Mouse (Mus musculus) lung, embryonic 16.5 days (tissue): ENCODE results near the gene Aknad1. TPM values are rescaled to one million over a fixed set of nuclear protein-coding genes. Genes with fewer than 3 reads are reported as not detected.

Experiments
- ATAC-seq: fragments of 200-750 bp; cut with Nextera tagmentation; 2 replicates; pipeline ENCODE4 v1.8.0; 2017; ENCODE audit warnings: low read depth, mild to moderate bottlenecking, moderate library complexity
- H3K27ac ChIP-seq: fragments of 300-500 bp; sonication (generic); 2 replicates; pipeline ENCODE4 v1.5.1; 2014; ENCODE audit warnings: mild to moderate bottlenecking, control low read depth, low read length
- H3K27me3 ChIP-seq: fragments of 300-500 bp; sonication (generic); 2 replicates; pipeline ENCODE4 v1.6.1; 2014; ENCODE audit warnings: low read depth, low read length, mixed read lengths; ENCODE audit not compliant: control insufficient read depth, insufficient read depth
- H3K36me3 ChIP-seq: fragments of 300-500 bp; sonication (generic); 2 replicates; pipeline ENCODE4 v1.6.1; 2014; ENCODE audit warnings: low read length; ENCODE audit not compliant: control insufficient read depth, insufficient read depth
- H3K4me1 ChIP-seq: fragments of 300-500 bp; sonication (generic); replicated peaks from 2 replicates; pipeline ENCODE4 v1.6.1; 2014; ENCODE audit warnings: low read length, mixed read lengths; ENCODE audit not compliant: control insufficient read depth, insufficient read depth
- H3K4me2 ChIP-seq: fragments of 300-500 bp; sonication (generic); 2 replicates; pipeline ENCODE4 v1.6.1; 2014; ENCODE audit warnings: low read depth, low read length, control low read depth
- H3K4me3 ChIP-seq: fragments of 300-500 bp; sonication (generic); 2 replicates; pipeline ENCODE4 v1.5.1; 2014; ENCODE audit warnings: mild to moderate bottlenecking, low read length, control low read depth
- H3K9ac ChIP-seq: fragments of 300-500 bp; sonication (generic); 2 replicates; pipeline ENCODE4 v1.6.1; 2014; ENCODE audit warnings: low read length, control low read depth
- H3K9me3 ChIP-seq: fragments of 300-500 bp; sonication (generic); 2 replicates; pipeline ENCODE4 v1.6.1; 2016; ENCODE audit warnings: low read length; ENCODE audit not compliant: control insufficient read depth
- WGBS: fragments of 180-500 bp; shearing (Covaris S2); extraction: QIAGEN DNeasy Blood & Tissue Kit; methylation state at CpG from one replicate; pipeline ENCODE4 v1.1.7; 2014; 5-methylcytosine and 5-hydroxymethylcytosine counted together
- polyA plus RNA-seq: library from polyadenylated mRNA; unstranded; fragments of >200 nt; fragmentation: Nextera tagmentation; extraction: Ambion mirVana; gene quantifications from 2 replicates; pipeline ENCODE4 v1.2.1, GENCODE M21; 2015

The Aknad1 gene
- polyA plus RNA-seq, 1 experiment from 2014 or later, result not detected

DNA sequence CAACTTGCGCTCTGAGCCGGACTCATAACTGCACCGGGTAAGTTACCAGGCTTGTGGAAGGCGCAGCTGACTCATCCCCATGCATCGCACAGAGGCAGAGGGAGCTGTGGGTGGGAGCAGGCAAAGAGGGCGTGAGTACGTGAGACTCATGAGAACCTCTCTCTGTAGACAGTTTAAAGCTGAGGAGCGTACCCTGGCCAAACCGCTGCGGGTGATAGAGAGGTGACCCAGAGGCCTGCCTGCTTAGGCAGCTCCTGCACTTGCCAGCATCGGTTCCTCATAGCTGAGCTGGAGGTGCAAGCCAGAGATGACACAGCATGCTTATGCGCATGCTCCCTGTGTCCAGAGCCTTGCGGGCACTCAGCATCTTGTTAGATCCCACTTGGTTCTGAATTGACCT lies 32.8 kb downstream of the Aknad1 start:
- WGBS, result 79% methylated on average over 13 of the region's 13 CpGs
- ATAC-seq, result no peak
- Histone ChIP-seq H3K4me3 (no peak overlapping the region), H3K9me3 (no peaks in the 10 kb centered on the region), H3K4me1 (peaks cover 18% of the 10 kb centered on the region), H3K9ac (no peak overlapping the region; the same call in 1 of the 2 replicates), H3K36me3 (no peaks in the 10 kb centered on the region), H3K27ac (no peak overlapping the region), H3K4me2 (no peak overlapping the region), H3K27me3 (no peaks in the 10 kb centered on the region; the same call in 1 of the 2 replicates)

DNA sequence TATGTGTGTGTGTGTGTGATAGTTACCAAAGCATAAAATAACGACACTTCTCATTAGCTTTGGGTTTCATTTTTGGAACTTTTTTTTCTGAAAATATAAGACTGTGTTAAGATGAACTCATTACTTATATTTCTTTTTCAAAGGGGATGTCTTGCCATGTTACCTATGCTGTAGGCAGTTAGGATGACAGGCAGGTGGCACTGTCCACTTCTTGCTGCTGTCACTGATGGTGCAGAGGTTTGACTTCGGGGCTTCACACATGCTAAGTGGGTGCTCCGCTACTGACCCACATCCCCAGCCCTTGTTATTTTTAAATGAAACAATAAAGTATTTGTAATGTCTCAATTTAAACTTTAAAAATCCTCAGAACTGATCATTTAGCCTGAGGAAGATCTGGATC lies 33.4 kb downstream of the Aknad1 start:
- no peak for ATAC-seq
- Histone ChIP-seq H3K9ac (no peak overlapping the region), H3K9me3 (no peaks in the 10 kb centered on the region), H3K36me3 (no peaks in the 10 kb centered on the region), H3K4me3 (no peak overlapping the region), H3K27ac (no peak overlapping the region), H3K4me2 (no peak overlapping the region), H3K27me3 (no peaks in the 10 kb centered on the region; the same call in 1 of the 2 replicates), H3K4me1 (peaks cover 13% of the 10 kb centered on the region)
- WGBS, result 84% methylated on average over 3 of the region's 3 CpGs

GRCm38 (mm10) chr3:108778761-108779540 lies 39.5 kb downstream of the Aknad1 start:
- H3K4me1 ChIP-seq, result peaks cover 12% of the 10 kb centered on the region
- no peak overlapping the region for H3K4me3 ChIP-seq
- H3K27ac ChIP-seq, result no peak overlapping the region
- no peaks in the 10 kb centered on the region for H3K36me3 ChIP-seq
- no peaks in the 10 kb centered on the region; the same call in 1 of the 2 replicates for H3K27me3 ChIP-seq
- no peak overlapping the region for H3K4me2 ChIP-seq
- no peaks in the 10 kb centered on the region for H3K9me3 ChIP-seq
- ATAC-seq, result no peak
- no peak overlapping the region for H3K9ac ChIP-seq
- 69% methylated on average over 4 of the region's 4 CpGs for WGBS

- Histone ChIP-seq H3K27me3 (no peaks in the 10 kb centered on the region), H3K4me1 (peaks cover 12% of the 10 kb centered on the region), H3K4me2 (no peak overlapping the region), H3K9me3 (peaks cover 4% of the 10 kb centered on the region), H3K27ac (no peak overlapping the region; the same call in 1 of the 2 replicates), H3K4me3 (no peak overlapping the region), H3K9ac (no peak overlapping the region), H3K36me3 (0 out of 2 replicates have a peak, but pooled peaks cover 2% of the 10 kb centered on the region)
- ATAC-seq, result peak; percentile 63
- WGBS, result 61% methylated on average over 10 of the region's 10 CpGs
These were observed 41.9 kb downstream of the Aknad1 start for GRCm38 (mm10) chr3:108781238-108781883.

GRCm38 (mm10) chr3:108781884-108782270 lies 42.4 kb downstream of the Aknad1 start:
- WGBS, result 70% methylated on average over 5 of the region's 5 CpGs
- peaks cover 12% of the 10 kb centered on the region for H3K4me1 ChIP-seq
- no peak for ATAC-seq
- H3K36me3 ChIP-seq, result 0 out of 2 replicates have a peak, but pooled peaks cover 2% of the 10 kb centered on the region
- no peaks in the 10 kb centered on the region for H3K27me3 ChIP-seq
- no peak overlapping the region for H3K4me3 ChIP-seq
- no peak overlapping the region for H3K27ac ChIP-seq
- peaks cover 4% of the 10 kb centered on the region for H3K9me3 ChIP-seq
- H3K4me2 ChIP-seq, result no peak overlapping the region
- H3K9ac ChIP-seq, result no peak overlapping the region

DNA sequence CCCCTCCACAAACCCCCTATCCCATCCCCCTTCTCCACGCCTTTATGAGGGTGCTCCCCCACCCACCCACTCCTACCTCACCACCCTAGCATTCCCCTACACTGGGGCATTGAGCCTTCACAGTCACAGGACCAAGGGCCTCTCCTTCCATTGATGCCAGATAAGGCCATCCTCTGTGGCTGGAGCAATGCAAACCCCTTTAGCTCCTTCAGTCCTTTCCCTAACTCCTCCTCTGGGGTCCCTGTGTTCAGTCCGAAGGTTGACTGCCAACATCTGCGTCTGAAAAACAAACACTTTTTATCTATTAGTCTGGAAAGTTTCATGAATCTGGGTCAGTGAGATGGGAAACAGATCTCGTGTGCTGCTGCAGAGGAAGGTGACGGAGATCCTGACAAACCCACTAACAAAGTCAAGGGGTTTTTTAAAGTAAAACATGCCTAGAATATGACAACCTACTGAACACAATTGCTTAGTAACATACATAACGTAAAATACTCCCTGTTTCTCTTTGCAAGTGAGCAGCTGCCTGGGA lies 43.0 kb downstream of the Aknad1 start:
- no peak overlapping the region for H3K9ac ChIP-seq
- H3K4me2 ChIP-seq, result no peak overlapping the region
- peak overlapping the region; percentile 36 for H3K27ac ChIP-seq
- 0 out of 2 replicates have a peak, but pooled peaks cover 2% of the 10 kb centered on the region for H3K36me3 ChIP-seq
- peaks cover 12% of the 10 kb centered on the region for H3K4me1 ChIP-seq
- no peaks in the 10 kb centered on the region for H3K27me3 ChIP-seq
- ATAC-seq, result peak; percentile 15; the same call in 1 of the 2 replicates
- no peak overlapping the region for H3K4me3 ChIP-seq
- peaks cover 4% of the 10 kb centered on the region for H3K9me3 ChIP-seq
- WGBS, result 32% methylated on average over 6 of the region's 6 CpGs

DNA sequence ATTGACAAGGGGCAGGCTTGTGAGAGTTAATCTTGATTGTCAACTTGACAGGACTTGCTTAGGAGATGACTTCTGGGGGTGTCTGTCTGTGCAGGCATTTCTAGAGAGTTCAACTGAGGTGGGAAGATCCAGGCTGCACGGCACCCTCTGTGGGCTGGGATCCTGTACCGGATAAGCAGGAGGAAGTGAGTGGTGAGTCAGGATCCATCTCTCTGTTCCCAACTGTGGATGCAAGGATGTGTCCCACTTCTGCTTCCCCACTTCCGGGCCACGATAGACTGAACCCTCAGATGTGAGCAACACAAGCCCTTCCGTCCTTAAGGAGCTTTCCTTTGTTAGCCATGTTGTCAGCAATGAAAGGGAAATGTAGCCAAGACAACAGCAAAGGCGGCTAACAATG lies 47.1 kb downstream of the Aknad1 start:
- Histone ChIP-seq H3K27ac (no peak overlapping the region), H3K4me1 (peaks cover 15% of the 10 kb centered on the region), H3K27me3 (no peaks in the 10 kb centered on the region), H3K4me2 (no peak overlapping the region), H3K4me3 (no peak overlapping the region), H3K36me3 (0 out of 2 replicates have a peak, but pooled peaks cover 2% of the 10 kb centered on the region), H3K9me3 (peaks cover 4% of the 10 kb centered on the region), H3K9ac (no peak overlapping the region)
- ATAC-seq, result no peak
- WGBS, result 67% methylated on average over 6 of the region's 6 CpGs

DNA sequence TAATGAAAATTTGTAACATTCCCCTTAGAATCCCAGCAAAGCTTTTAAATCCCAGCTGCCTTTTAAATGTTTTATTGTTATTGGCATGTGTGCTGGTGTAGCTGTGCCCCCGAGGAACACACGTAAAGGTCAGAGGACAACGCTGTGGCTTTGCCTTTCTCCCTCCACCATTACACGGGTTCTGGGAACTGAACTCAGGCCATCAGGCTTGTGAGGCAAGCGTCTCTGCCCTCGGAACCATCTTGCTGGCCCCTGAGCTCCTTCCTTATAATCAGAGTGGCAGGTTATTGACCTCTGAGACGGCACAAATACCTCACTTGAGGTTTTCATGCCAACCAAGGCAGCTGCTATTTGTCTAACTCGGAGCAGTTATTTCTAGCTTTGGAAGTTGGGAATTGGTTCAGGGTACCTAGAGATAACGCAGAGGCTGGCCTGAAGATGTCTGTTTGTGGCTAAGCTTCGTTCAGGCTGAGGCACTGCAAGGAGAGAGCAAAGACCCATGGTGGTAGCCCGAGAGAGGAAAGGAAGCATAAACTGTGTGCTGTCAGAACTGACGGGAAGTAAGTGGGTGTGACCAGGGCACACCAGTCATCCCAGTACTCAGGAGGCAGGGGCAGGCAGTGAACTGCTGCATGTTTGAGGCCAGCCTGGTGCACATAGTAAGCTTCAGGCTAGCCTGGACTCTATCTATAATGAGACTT lies 48.4 kb downstream of the Aknad1 start:
- WGBS, result 43% methylated on average over 12 of the region's 12 CpGs
- peaks cover 8% of the 10 kb centered on the region for H3K36me3 ChIP-seq
- H3K27ac ChIP-seq, result no peak overlapping the region
- no peak overlapping the region for H3K4me3 ChIP-seq
- ATAC-seq, result peak; percentile 42
- H3K27me3 ChIP-seq, result no peaks in the 10 kb centered on the region
- peaks cover 7% of the 10 kb centered on the region for H3K4me1 ChIP-seq
- H3K9ac ChIP-seq, result no peak overlapping the region
- peaks cover 4% of the 10 kb centered on the region for H3K9me3 ChIP-seq
- no peak overlapping the region for H3K4me2 ChIP-seq

- H3K9ac ChIP-seq, result no peak overlapping the region
- H3K4me3 ChIP-seq, result no peak overlapping the region
- peaks cover 10% of the 10 kb centered on the region for H3K36me3 ChIP-seq
- peaks cover 4% of the 10 kb centered on the region for H3K9me3 ChIP-seq
- peak; percentile 46 for ATAC-seq
- 73% methylated on average over 4 of the region's 4 CpGs for WGBS
- H3K4me1 ChIP-seq, result peaks cover 7% of the 10 kb centered on the region
- H3K27me3 ChIP-seq, result no peaks in the 10 kb centered on the region
- no peak overlapping the region for H3K4me2 ChIP-seq
- H3K27ac ChIP-seq, result no peak overlapping the region
These were observed 49.0 kb downstream of the Aknad1 start for GRCm38 (mm10) chr3:108788455-108788794.
